Mouse (Mus musculus): Measurements from ENCODE around the gene Zdhhc19.

The Zdhhc19 gene

DNA sequence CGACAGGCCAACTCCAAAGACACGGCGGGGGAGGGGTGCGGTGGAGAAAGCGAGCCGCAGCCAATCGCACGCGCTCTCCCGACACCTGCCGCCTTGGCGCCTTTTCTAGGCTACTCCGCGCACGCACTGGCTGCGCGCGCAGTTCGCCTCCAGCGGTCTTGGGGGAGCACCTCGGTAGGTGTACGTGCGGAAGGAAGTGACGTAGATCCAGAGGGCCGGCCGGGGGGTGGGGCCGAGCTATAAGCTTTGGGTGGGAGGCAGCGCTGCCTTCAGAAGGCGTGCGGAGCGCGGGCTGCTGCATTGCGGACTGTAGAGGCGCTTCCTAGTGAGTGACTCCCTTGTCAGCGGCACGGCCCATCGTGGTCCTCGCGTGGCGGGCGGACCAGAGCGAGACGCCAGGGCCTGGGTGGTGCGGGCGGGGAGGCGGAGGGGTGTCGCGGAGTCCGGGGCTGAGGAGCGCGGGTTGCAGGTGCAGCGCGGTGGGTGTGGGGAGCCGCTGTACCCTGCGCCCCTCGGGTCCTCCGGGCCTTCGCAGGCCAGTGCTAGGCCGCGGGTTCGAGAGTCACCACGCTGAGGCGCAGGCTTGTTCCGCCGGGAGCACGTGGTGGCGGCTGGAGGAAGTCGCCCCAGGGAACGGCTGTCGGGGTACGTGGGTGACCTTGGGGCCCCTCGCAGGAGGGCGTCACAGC lies 112.8 kb downstream of the Zdhhc19 start, which contains the start of gene Tfrc:
Gene Tfrc (plus strand): TSS at position 209 of the 689 bp plus-strand sequence.
- DNase-seq (ENCODE audit: extremely low read depth, low read depth) = peak; percentile 96

DNA sequence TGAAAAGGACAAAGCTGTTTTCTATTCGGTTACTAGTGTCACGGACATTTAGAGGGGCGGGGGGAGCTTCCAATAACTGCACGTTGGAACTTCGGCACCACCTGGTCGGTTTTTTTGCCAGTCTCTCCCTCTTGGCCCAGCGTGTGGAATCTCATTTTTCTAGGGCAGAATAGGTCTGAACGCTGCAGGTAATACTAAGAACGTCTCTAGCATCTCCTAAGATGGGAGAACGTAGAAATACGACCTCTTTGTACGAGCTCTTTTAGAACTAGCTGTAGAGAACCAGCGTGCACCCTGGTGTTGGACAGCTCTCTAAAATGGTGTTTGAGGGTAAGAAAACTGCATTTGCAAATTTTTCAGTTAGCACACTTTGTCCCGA lies 113.3 kb downstream of the Zdhhc19 start:
- no peak for DNase-seq (ENCODE audit: extremely low read depth, low read depth)

GRCm38 (mm10) chr16:32610460-32611255 lies 114.6 kb downstream of the Zdhhc19 start:
- no peak for DNase-seq (ENCODE audit: extremely low read depth, low read depth)

All from MEL-GATA-1-ER (cell line).